Mouse (Mus musculus) adrenal gland, postnatal 4 days (tissue): Measurements from ENCODE around the gene Nat8f2. TPM values are rescaled to one million over a fixed set of nuclear protein-coding genes. Genes with fewer than 3 reads are reported as not detected.

Experiments used
- DNase-seq, 2 experiments: peaks; one replicate each; pipeline ENCODE4 v3.0.0; 2021 to 2022; ENCODE audit warnings: low spot score in 2 of 2, mixed read lengths in 2 of 2
- total RNA-seq, 2 experiments: library from RNA; stranded (reverse); gene quantifications; 2 replicates each; pipeline ENCODE4 v1.2.3; 2021

The Nat8f2 gene
- total RNA-seq, 2 experiments from 2014 or later: 1.1 to 1.2 TPM

GRCm38 (mm10) chr6:85825886-85826285 is 43.1 kb downstream of the Nat8f2 start:
- no peak for DNase-seq

GRCm38 (mm10) chr6:85823382-85824090 is 45.4 kb downstream of the Nat8f2 start:
- DNase-seq: no peak

GRCm38 (mm10) chr6:85822286-85822685 is 46.7 kb downstream of the Nat8f2 start:
- DNase-seq: no peak

- no peak for DNase-seq
Observed at GRCm38 (mm10) chr6:85820837-85821236, 48.1 kb downstream of the Nat8f2 start, which contains the start of the genes Nat8f6 and Nat8f5. Nat8f6 (minus strand) TSS chr6:85820954. Nat8f5 (minus strand) TSS chr6:85820972.

- no peak for DNase-seq
Observed at GRCm38 (mm10) chr6:85818338-85818737, 50.6 kb downstream of the Nat8f2 start.

Other genes with a start within 250 kb of the Nat8f2 start
- gene Nat8f7, start 156.0 kb downstream of the Nat8f2 start, total RNA-seq: 1 to 10 TPM in 1 of 2 experiments, under 1 TPM in 1; 0.67 to 1.0 TPM
- under 1 TPM; 0.23 to 0.39 TPM for gene Nat8f3, start 103.4 kb downstream of the Nat8f2 start, total RNA-seq
- under 1 TPM; 0.28 to 0.45 TPM for gene Nat8f6, start 48.2 kb downstream of the Nat8f2 start, total RNA-seq
- 1 to 10 TPM in 1 of 2 experiments, under 1 TPM in 1; 0.31 to 1.0 TPM for gene Nat8f5, start 48.2 kb downstream of the Nat8f2 start, total RNA-seq
- 1 to 10 TPM in 1 of 2 experiments, under 1 TPM in 1; 0.85 to 1.6 TPM for gene Nat8, start 37.1 kb downstream of the Nat8f2 start, total RNA-seq
- gene Nat8f4, start 35.7 kb upstream of the Nat8f2 start, total RNA-seq: 10 to 100 TPM; 15.0 to 18.0 TPM
- 10 to 100 TPM; 61.8 to 65.7 TPM for gene Tprkb, start 42.7 kb upstream of the Nat8f2 start, total RNA-seq
- 10 to 100 TPM; 36.4 to 36.9 TPM for gene Nat8f1, start 46.5 kb upstream of the Nat8f2 start, total RNA-seq
- gene Dusp11, start 92.5 kb upstream of the Nat8f2 start, total RNA-seq: 100 to 1,000 TPM in 1 of 2 experiments, 10 to 100 TPM in 1; 96.9 to 102 TPM
- gene Figla, start 147.0 kb upstream of the Nat8f2 start, total RNA-seq: not detected
- gene Add2, start 159.5 kb upstream of the Nat8f2 start, total RNA-seq: 10 to 100 TPM in 1 of 2 experiments, 1 to 10 TPM in 1; 9.7 to 18.2 TPM